12 mouse cellular contexts compared by ENCODE assay signal in the genomic region with DNA sequence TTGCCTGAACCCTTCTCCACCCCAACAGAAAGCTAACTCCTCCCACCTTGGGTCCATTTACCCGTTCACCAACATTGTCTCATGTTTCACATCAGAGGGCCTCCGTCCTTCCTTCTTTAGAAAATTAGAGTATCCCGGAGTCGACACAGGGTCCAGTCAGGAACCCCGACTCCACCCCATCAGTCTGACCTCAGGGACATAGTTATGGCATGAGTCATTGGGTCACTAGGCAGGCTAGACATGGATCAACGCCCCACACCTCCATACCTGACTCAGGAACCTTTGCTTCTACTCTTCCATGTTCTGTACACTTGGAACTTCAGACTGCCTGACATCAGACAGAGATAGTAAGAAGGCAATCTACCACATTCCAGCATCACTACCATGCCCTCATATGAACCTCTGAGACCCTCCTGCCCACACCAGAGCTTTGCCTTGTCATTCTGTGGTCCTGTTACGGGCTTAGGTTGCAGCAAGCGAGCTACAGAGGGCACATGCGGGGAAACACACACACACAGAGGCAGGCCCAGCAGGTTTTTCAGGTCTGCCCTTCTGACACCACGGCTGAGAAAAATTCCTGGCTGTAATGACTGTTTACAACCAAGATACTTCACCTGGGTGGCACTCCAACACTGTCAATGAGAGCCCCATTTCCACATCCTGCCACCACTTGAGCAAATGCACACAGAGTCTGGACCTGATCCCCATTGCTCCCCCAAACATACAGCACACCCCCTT. TPM values are rescaled to one million over a fixed set of nuclear protein-coding genes. Genes with fewer than 3 reads are reported as not detected.
DNase-seq lines count a peak whose midpoint lies in the region; ATAC-seq and TF ChIP-seq lines count a peak whose summit lies in the region.
"Had no signal": no experiment of that assay in that cellular context is flagged by ENCODE, and none has a peak within 500 bp of the region (broad histone marks: within the 10 kb centered on the region; RNA-seq: fewer than 3 reads in every experiment).

No protein-coding gene starts in this region.

- ATAC-seq in embryonic facial prominence, embryonic 13.5 days (ENCODE audit: insufficient number of reproducible peaks, insufficient read depth, low FRiP score, low TSS enrichment, low read depth): no peak; the same call in 1 of the 2 replicates
- peak; percentile 69; the same call in 1 of the 2 replicates for ATAC-seq in kidney, postnatal 0 days (replicated peaks; ENCODE audit: low FRiP score, low read depth)
- ATAC-seq in lung, postnatal 0 days: peak; percentile 82
- no peak for ATAC-seq in midbrain, embryonic 16.5 days

- H3K9me3 ChIP-seq in embryonic facial prominence, embryonic 13.5 days: no peaks in the 10 kb centered on the region
- H3K9me3 ChIP-seq in kidney, postnatal 0 days (replicated peaks; ENCODE audit: low read length): no peaks in the 10 kb centered on the region
- H3K9me3 ChIP-seq in lung, postnatal 0 days (ENCODE audit: low read length): no peaks in the 10 kb centered on the region
- H3K9me3 ChIP-seq in midbrain, embryonic 16.5 days (replicated peaks; ENCODE audit: control insufficient read depth, low read length, poor library complexity, severe bottlenecking): no peaks in the 10 kb centered on the region

- no peaks in the 10 kb centered on the region for H3K27me3 ChIP-seq in embryonic facial prominence, embryonic 13.5 days
- no peaks in the 10 kb centered on the region for H3K27me3 ChIP-seq in kidney, postnatal 0 days (ENCODE audit: insufficient read depth, low read length)
- no peaks in the 10 kb centered on the region for H3K27me3 ChIP-seq in lung, postnatal 0 days (replicated peaks; ENCODE audit: insufficient read depth, low read length)
- no peaks in the 10 kb centered on the region for H3K27me3 ChIP-seq in midbrain, embryonic 16.5 days (ENCODE audit: control insufficient read depth, insufficient read depth, low read depth, low read length)
- H3K27me3 ChIP-seq: CH12.LX had no signal

- 43% methylated on average over 10 of the region's 10 CpGs for WGBS in embryonic facial prominence, embryonic 13.5 days
- 52% methylated on average over 10 of the region's 10 CpGs for WGBS in kidney, postnatal 0 days
- WGBS in lung, postnatal 0 days: 38% methylated on average over 10 of the region's 10 CpGs
- 80% methylated on average over 10 of the region's 10 CpGs for WGBS in midbrain, embryonic 16.5 days

- H3K4me2 ChIP-seq in embryonic facial prominence, embryonic 13.5 days: no peak overlapping the region
- peak overlapping the region; percentile 32; the same call in 1 of the 2 replicates for H3K4me2 ChIP-seq in kidney, postnatal 0 days (ENCODE audit: low read length)
- peak overlapping the region; percentile 33 for H3K4me2 ChIP-seq in lung, postnatal 0 days (replicated peaks; ENCODE audit: low read depth, low read length)
- no peak overlapping the region for H3K4me2 ChIP-seq in midbrain, embryonic 16.5 days (ENCODE audit: low read length)

- peaks cover 12% of the 10 kb centered on the region; the same call in 1 of the 2 replicates for H3K36me3 ChIP-seq in embryonic facial prominence, embryonic 13.5 days
- H3K36me3 ChIP-seq in kidney, postnatal 0 days (ENCODE audit: insufficient read depth, low read length): 0 out of 2 replicates have a peak, but pooled peaks cover 3% of the 10 kb centered on the region
- H3K36me3 ChIP-seq in lung, postnatal 0 days (ENCODE audit: insufficient read depth, low read length): no peaks in the 10 kb centered on the region
- peaks cover 15% of the 10 kb centered on the region for H3K36me3 ChIP-seq in midbrain, embryonic 16.5 days (ENCODE audit: control insufficient read depth, insufficient read depth, low read length)

- peak; percentile 54 for DNase-seq in 3134 (ENCODE audit: extremely low read depth, insufficient read length, low spot score)
- DNase-seq in kidney, postnatal 0 days (ENCODE audit: low spot score): peak; percentile 44
- peak; percentile 82 for DNase-seq in lung, postnatal 0 days (ENCODE audit: low spot score)
- no peak for DNase-seq in right cerebral cortex, postnatal 4 days
- DNase-seq in gastrocnemius, postnatal 36 days: no peak
- DNase-seq in gastrocnemius, postnatal 10 days: no peak

- no peak overlapping the region for H3K4me3 ChIP-seq in embryonic facial prominence, embryonic 13.5 days
- no peak overlapping the region for H3K4me3 ChIP-seq in kidney, postnatal 0 days (replicated peaks; ENCODE audit: low read depth, low read length)
- H3K4me3 ChIP-seq in lung, postnatal 0 days (ENCODE audit: low read depth, low read length): peak overlapping the region; percentile 35
- H3K4me3 ChIP-seq in midbrain, embryonic 16.5 days (ENCODE audit: low read depth, low read length): no peak overlapping the region
- H3K4me3 ChIP-seq: midbrain, embryonic 10.5 days had no signal

- peak; percentile 16; the same call in 1 of the 2 replicates for TF ChIP-seq EP300 in lung, postnatal 0 days (IDR thresholded peaks at IDR 0.05)

- no peak for TF ChIP-seq CTCF in kidney, postnatal 0 days (IDR thresholded peaks at IDR 0.05; ENCODE audit: low read depth)
- no peak for TF ChIP-seq CTCF in lung, postnatal 0 days (IDR thresholded peaks at IDR 0.05)

- peak overlapping the region; percentile 39; the same call in 1 of the 2 replicates for H3K27ac ChIP-seq in embryonic facial prominence, embryonic 13.5 days
- peak overlapping the region; percentile 77 for H3K27ac ChIP-seq in kidney, postnatal 0 days
- H3K27ac ChIP-seq in lung, postnatal 0 days (ENCODE audit: low read length): peak overlapping the region; percentile 84
- H3K27ac ChIP-seq in midbrain, embryonic 16.5 days (ENCODE audit: low read length): no peak overlapping the region
- H3K27ac ChIP-seq: midbrain, embryonic 10.5 days had no signal

- no peaks in the 10 kb centered on the region for H3K4me1 ChIP-seq in embryonic facial prominence, embryonic 13.5 days
- H3K4me1 ChIP-seq in kidney, postnatal 0 days (replicated peaks; ENCODE audit: insufficient read depth, low read length): no peaks in the 10 kb centered on the region
- no peaks in the 10 kb centered on the region for H3K4me1 ChIP-seq in lung, postnatal 0 days (ENCODE audit: insufficient read depth, low read depth, low read length)
- no peaks in the 10 kb centered on the region for H3K4me1 ChIP-seq in midbrain, embryonic 16.5 days (ENCODE audit: control insufficient read depth, insufficient read depth, low read length)
- H3K4me1 ChIP-seq: midbrain, embryonic 10.5 days had no signal

- no peak overlapping the region for H3K9ac ChIP-seq in embryonic facial prominence, embryonic 13.5 days
- no peak overlapping the region for H3K9ac ChIP-seq in kidney, postnatal 0 days (ENCODE audit: low read depth, low read length)
- no peak overlapping the region for H3K9ac ChIP-seq in lung, postnatal 0 days (replicated peaks; ENCODE audit: low read depth)
- H3K9ac ChIP-seq in midbrain, embryonic 16.5 days (ENCODE audit: low read depth, low read length): no peak overlapping the region

- intact Hi-C loops in gastrocnemius, postnatal 36 days (cut with DNase I): loop anchor here (5.0 kb wide), 1 partner anchor 92 kb away; no protein-coding TSS in a partner anchor

RNA-seq across cellular contexts. Expression of gene Ccdc120, which starts 10.5 kb away (rescaled TPM):
- 17.7 and 22.4 TPM in 2 replicates for polyA plus RNA-seq in embryonic facial prominence, embryonic 13.5 days (2015; fragmentation: Nextera tagmentation; extraction: Ambion mirVana)
- 16.8 and 17.4 TPM in 2 replicates for polyA plus RNA-seq in kidney, postnatal 0 days (2015; fragmentation: Nextera tagmentation; extraction: Ambion mirVana)
- 26.4 and 28.2 TPM in 2 replicates for polyA plus RNA-seq in lung, postnatal 0 days (2015; fragmentation: Nextera tagmentation; extraction: Ambion mirVana)
- polyA plus RNA-seq in midbrain, embryonic 16.5 days (2015; fragmentation: Nextera tagmentation; extraction: Ambion mirVana): 71.6 and 76.4 TPM in 2 replicates
- total RNA-seq in gastrocnemius, postnatal 36 days (2021): 1 to 10 TPM in 1 of 2 experiments, under 1 TPM in 1; 0.81 to 1.2 TPM
- 1 to 10 TPM; 1.0 to 1.5 TPM for total RNA-seq in gastrocnemius, postnatal 10 days (2021)
- total RNA-seq: neutrophil, adult 5-6 weeks had no signal

RNA-seq across cellular contexts. Expression of gene Praf2, which starts 12.0 kb away (rescaled TPM):
- 73.1 and 75.9 TPM in 2 replicates for polyA plus RNA-seq in embryonic facial prominence, embryonic 13.5 days (2015; fragmentation: Nextera tagmentation; extraction: Ambion mirVana)
- polyA plus RNA-seq in kidney, postnatal 0 days (2015; fragmentation: Nextera tagmentation; extraction: Ambion mirVana): 40.9 and 41.6 TPM in 2 replicates
- 18.3 and 18.8 TPM in 2 replicates for polyA plus RNA-seq in lung, postnatal 0 days (2015; fragmentation: Nextera tagmentation; extraction: Ambion mirVana)
- polyA plus RNA-seq in midbrain, embryonic 16.5 days (2015; fragmentation: Nextera tagmentation; extraction: Ambion mirVana): 132 and 139 TPM in 2 replicates
- total RNA-seq in gastrocnemius, postnatal 36 days (2021): 1 to 10 TPM; 3.8 to 4.9 TPM
- total RNA-seq in gastrocnemius, postnatal 10 days (2021): 10 to 100 TPM in 1 of 2 experiments, 1 to 10 TPM in 1; 8.5 to 12.5 TPM

RNA-seq across cellular contexts. Expression of gene Gm45208, which starts 18.2 kb away (rescaled TPM):
- polyA plus RNA-seq in embryonic facial prominence, embryonic 13.5 days (2015; fragmentation: Nextera tagmentation; extraction: Ambion mirVana): not detected in 2 replicates
- polyA plus RNA-seq in kidney, postnatal 0 days (2015; fragmentation: Nextera tagmentation; extraction: Ambion mirVana): 0.30 TPM in 1 of 2 replicates, not detected in the other
- 0.64 and 2.7 TPM in 2 replicates for polyA plus RNA-seq in lung, postnatal 0 days (2015; fragmentation: Nextera tagmentation; extraction: Ambion mirVana)
- polyA plus RNA-seq in midbrain, embryonic 16.5 days (2015; fragmentation: Nextera tagmentation; extraction: Ambion mirVana): not detected in 2 replicates
- total RNA-seq in gastrocnemius, postnatal 36 days (2021): not detected
- not detected for total RNA-seq in gastrocnemius, postnatal 10 days (2021)
- total RNA-seq: granulocyte monocyte progenitor cell, adult 5-6 weeks had no signal

RNA-seq across cellular contexts. Expression of gene Tfe3, which starts 22.1 kb away (rescaled TPM):
- polyA plus RNA-seq in embryonic facial prominence, embryonic 13.5 days (2015; fragmentation: Nextera tagmentation; extraction: Ambion mirVana): 28.5 and 28.7 TPM in 2 replicates
- polyA plus RNA-seq in kidney, postnatal 0 days (2015; fragmentation: Nextera tagmentation; extraction: Ambion mirVana): 22.9 and 24.1 TPM in 2 replicates
- polyA plus RNA-seq in lung, postnatal 0 days (2015; fragmentation: Nextera tagmentation; extraction: Ambion mirVana): 22.0 and 27.6 TPM in 2 replicates
- polyA plus RNA-seq in midbrain, embryonic 16.5 days (2015; fragmentation: Nextera tagmentation; extraction: Ambion mirVana): 19.0 and 23.3 TPM in 2 replicates
- total RNA-seq in gastrocnemius, postnatal 36 days (2021): 1 to 10 TPM; 8.0 to 8.1 TPM
- 10 to 100 TPM; 10.5 to 16.7 TPM for total RNA-seq in gastrocnemius, postnatal 10 days (2021)

RNA-seq across cellular contexts. Expression of gene Wdr45, which starts 26.1 kb away (rescaled TPM):
- 37.7 and 40.1 TPM in 2 replicates for polyA plus RNA-seq in embryonic facial prominence, embryonic 13.5 days (2015; fragmentation: Nextera tagmentation; extraction: Ambion mirVana)
- polyA plus RNA-seq in kidney, postnatal 0 days (2015; fragmentation: Nextera tagmentation; extraction: Ambion mirVana): 39.6 and 40.6 TPM in 2 replicates
- polyA plus RNA-seq in lung, postnatal 0 days (2015; fragmentation: Nextera tagmentation; extraction: Ambion mirVana): 202 and 222 TPM in 2 replicates
- 29.9 and 30.8 TPM in 2 replicates for polyA plus RNA-seq in midbrain, embryonic 16.5 days (2015; fragmentation: Nextera tagmentation; extraction: Ambion mirVana)
- total RNA-seq in gastrocnemius, postnatal 36 days (2021): 10 to 100 TPM; 27.2 to 32.0 TPM
- total RNA-seq in gastrocnemius, postnatal 10 days (2021): 10 to 100 TPM; 19.6 to 24.3 TPM

Comparison
In these comparisons a context has a peak if more than half of its experiments do, and no peak if none do; other contexts are left out.
1. DNase-seq: peak in 3134 (single experiment), kidney, postnatal 0 days (single experiment) and lung, postnatal 0 days (single experiment); none in right cerebral cortex, postnatal 4 days (single experiment), gastrocnemius, postnatal 36 days (0 of 2) and gastrocnemius, postnatal 10 days (single experiment).
2. ATAC-seq: peak in kidney, postnatal 0 days (single experiment) and lung, postnatal 0 days (single experiment); none in embryonic facial prominence, embryonic 13.5 days (single experiment) and midbrain, embryonic 16.5 days (single experiment).
3. H3K4me2 ChIP-seq: peak in kidney, postnatal 0 days (single experiment) and lung, postnatal 0 days (single experiment); none in embryonic facial prominence, embryonic 13.5 days (single experiment) and midbrain, embryonic 16.5 days (single experiment).